Mouse (Mus musculus) monocyte, adult 2 months (primary cell): Measurements from ENCODE around the gene Shb.

Experiments used
- DNase-seq, 2 experiments: peaks; one replicate each; pipeline ENCODE4 v3.0.0; 2022; ENCODE audit warnings: low spot score in 2 of 2, low read depth in 1 of 2

Gene Shb

GRCm38 (mm10) chr4:45485024-45485423 lies 47.2 kb downstream of the Shb start:
- DNase-seq, result no peak

GRCm38 (mm10) chr4:45483271-45484245 lies 48.7 kb downstream of the Shb start:
- no peak for DNase-seq

- DNase-seq, result no peak
Measured at GRCm38 (mm10) chr4:45482271-45482670, 50.0 kb downstream of the Shb start.

- DNase-seq, result no peak
Measured at GRCm38 (mm10) chr4:45481431-45481830, 50.8 kb downstream of the Shb start.

- no peak for DNase-seq
Measured at GRCm38 (mm10) chr4:45480595-45480994, 51.7 kb downstream of the Shb start.

- no peak for DNase-seq
Measured at GRCm38 (mm10) chr4:45479433-45479832, 52.8 kb downstream of the Shb start.

- DNase-seq, result no peak
Measured at GRCm38 (mm10) chr4:45478178-45478577, 54.1 kb downstream of the Shb start.

GRCm38 (mm10) chr4:45477047-45477446 lies 55.2 kb downstream of the Shb start:
- no peak for DNase-seq

GRCm38 (mm10) chr4:45474832-45475231 lies 57.4 kb downstream of the Shb start:
- DNase-seq, result no peak

GRCm38 (mm10) chr4:45474131-45474530 lies 58.1 kb downstream of the Shb start:
- no peak for DNase-seq

- no peak for DNase-seq
Measured at GRCm38 (mm10) chr4:45473129-45473528, 59.1 kb downstream of the Shb start.

GRCm38 (mm10) chr4:45472706-45473105 lies 59.6 kb downstream of the Shb start:
- no peak for DNase-seq

GRCm38 (mm10) chr4:45471654-45472556 lies 60.4 kb downstream of the Shb start:
- DNase-seq, result peak in 1 of 2 experiments; percentile 21

GRCm38 (mm10) chr4:45469057-45469456 lies 63.2 kb downstream of the Shb start:
- DNase-seq, result no peak

GRCm38 (mm10) chr4:45468507-45468906 lies 63.8 kb downstream of the Shb start:
- no peak for DNase-seq

GRCm38 (mm10) chr4:45467115-45467912 lies 65.0 kb downstream of the Shb start:
- DNase-seq, result no peak

GRCm38 (mm10) chr4:45464941-45465340 lies 67.3 kb downstream of the Shb start:
- no peak for DNase-seq

GRCm38 (mm10) chr4:45464528-45464927 lies 67.7 kb downstream of the Shb start:
- DNase-seq, result no peak

GRCm38 (mm10) chr4:45464123-45464522 lies 68.1 kb downstream of the Shb start:
- DNase-seq, result no peak

- no peak for DNase-seq
Measured at GRCm38 (mm10) chr4:45462628-45463027, 69.6 kb downstream of the Shb start.

GRCm38 (mm10) chr4:45461661-45462060 lies 70.6 kb downstream of the Shb start:
- DNase-seq, result no peak
